Mouse (Mus musculus) CH12.LX (cell line): ENCODE results near the gene Wwp2. TPM values are rescaled to one million over a fixed set of nuclear protein-coding genes. Genes with fewer than 3 reads are reported as not detected.

Source experiments
- DNase-seq: peaks from one replicate; pipeline ENCODE4 v3.0.0-alpha.2; 2013; ENCODE audit errors: extremely low read depth
- H3K27ac ChIP-seq: 2 replicates; pipeline ENCODE4 v1.5.1; 2012; ENCODE audit warnings: low read depth, mild to moderate bottlenecking, control low read depth, moderate library complexity; ENCODE audit not compliant: insufficient read depth
- H3K27me3 ChIP-seq: replicated peaks from 2 replicates; pipeline ENCODE3; 2012; ENCODE audit warnings: inconsistent platforms
- H3K36me3 ChIP-seq, 2 experiments: replicated peaks in 1 of 2; 2 replicates each; pipeline versions ENCODE3 to v1.6.1; 2012; ENCODE audit warnings: inconsistent platforms in 1 of 2, low read length in 1 of 2, mild to moderate bottlenecking in 1 of 2, mixed read lengths in 1 of 2, moderate library complexity in 1 of 2; ENCODE audit not compliant: control insufficient read depth in 1 of 2, insufficient read depth in 1 of 2
- H3K4me1 ChIP-seq, 2 experiments: 2 replicates each; pipeline ENCODE4 v1.6.1; 2012; ENCODE audit warnings: inconsistent platforms in 1 of 2, moderate library complexity in 1 of 2; ENCODE audit not compliant: insufficient read depth in 2 of 2, control insufficient read depth in 1 of 2
- H3K4me2 ChIP-seq: 2 replicates; pipeline ENCODE4 v1.6.1; 2012; ENCODE audit warnings: low read depth, mild to moderate bottlenecking, control low read depth; ENCODE audit not compliant: poor library complexity, insufficient read depth, severe bottlenecking
- H3K4me3 ChIP-seq, 3 experiments: fragments of 150-350 bp in 1 of 3; sonication (generic) in 1 of 3; replicated peaks in 1 of 3; 2 replicates each; pipeline versions ENCODE3 to v1.5.1; 2011 to 2012; ENCODE audit warnings: low read depth in 2 of 3, low read length in 2 of 3, mild to moderate bottlenecking in 2 of 3, moderate library complexity in 2 of 3, control low read depth in 1 of 3, improper control_type of control experiment in 1 of 3, inconsistent platforms in 1 of 3, mixed read lengths in 1 of 3; ENCODE audit not compliant: poor library complexity in 1 of 3
- H3K79me2 ChIP-seq: replicated peaks from 2 replicates; pipeline ENCODE4 v1.6.1; 2012; ENCODE audit warnings: mild to moderate bottlenecking, moderate library complexity; ENCODE audit not compliant: control insufficient read depth, poor library complexity, insufficient read depth, severe bottlenecking; ENCODE audit errors: extremely low read depth
- H3K9ac ChIP-seq: 2 replicates; pipeline ENCODE4 v1.6.1; 2012; ENCODE audit warnings: low read depth, mild to moderate bottlenecking, control low read depth, moderate library complexity; ENCODE audit not compliant: insufficient read depth
- H3K9me3 ChIP-seq: replicated peaks from 2 replicates; pipeline ENCODE3; 2012; ENCODE audit warnings: low read length, inconsistent platforms, mixed read lengths
- BHLHE40 ChIP-seq: IDR thresholded peaks from 2 replicates; pipeline ENCODE4 v1.6.1; 2011; ENCODE audit warnings: mild to moderate bottlenecking, low read depth, low read length, improper control_type of control experiment
- CHD1 ChIP-seq: IDR thresholded peaks from 2 replicates; pipeline ENCODE4 v1.6.1; 2012; ENCODE audit warnings: low read depth, low read length, improper control_type of control experiment, inconsistent platforms
- CTCF ChIP-seq, 2 experiments: IDR thresholded peaks in 1 of 2; conservative IDR thresholded peaks in 1 of 2; 2 replicates each; pipeline ENCODE4 v1.5.1; 2011 to 2012; ENCODE audit warnings: low read depth in 2 of 2, low read length in 2 of 2, improper control_type of control experiment in 1 of 2, inconsistent platforms in 1 of 2, mild to moderate bottlenecking in 1 of 2, moderate library complexity in 1 of 2
- ELF1 ChIP-seq: IDR thresholded peaks from 2 replicates; pipeline ENCODE4 v1.6.1; 2014; ENCODE audit warnings: low read depth, mild to moderate bottlenecking, inconsistent platforms, low read length, improper control_type of control experiment
- EP300 ChIP-seq: IDR thresholded peaks from 2 replicates; pipeline ENCODE4 v1.6.1; 2011; ENCODE audit warnings: low read length, improper control_type of control experiment
- GABPA ChIP-seq: IDR thresholded peaks from 2 replicates; pipeline ENCODE4 v1.6.1; 2012; ENCODE audit warnings: low read depth, low read length, improper control_type of control experiment, inconsistent platforms; ENCODE audit not compliant: insufficient replicate concordance
- HCFC1 ChIP-seq: IDR thresholded peaks from 2 replicates; pipeline ENCODE4 v1.6.1; 2012; ENCODE audit warnings: low read depth, mild to moderate bottlenecking, inconsistent platforms, low read length, improper control_type of control experiment
- IRF4 ChIP-seq: IDR thresholded peaks from 2 replicates; pipeline ENCODE4 v1.6.1; 2014; ENCODE audit warnings: low read depth, mild to moderate bottlenecking, inconsistent platforms, low read length, improper control_type of control experiment
- JUN ChIP-seq: IDR thresholded peaks from 2 replicates; pipeline ENCODE4 v1.6.1; 2011; ENCODE audit warnings: low read depth, mild to moderate bottlenecking, low read length, improper control_type of control experiment, moderate library complexity; ENCODE audit not compliant: insufficient read depth
- KAT2A ChIP-seq: IDR thresholded peaks from 2 replicates; pipeline ENCODE4 v1.6.1; 2012; ENCODE audit warnings: low read length, improper control_type of control experiment, inconsistent platforms; ENCODE audit not compliant: insufficient replicate concordance
- MAFK ChIP-seq: IDR thresholded peaks from 2 replicates; pipeline ENCODE4 v1.6.1; 2011; ENCODE audit warnings: low read length, improper control_type of control experiment; ENCODE audit not compliant: insufficient replicate concordance
- MAX ChIP-seq: IDR thresholded peaks from 2 replicates; pipeline ENCODE4 v1.6.1; 2011; ENCODE audit warnings: low read length, improper control_type of control experiment
- MAZ ChIP-seq: IDR thresholded peaks from 2 replicates; pipeline ENCODE4 v1.6.1; 2012; ENCODE audit warnings: low read depth, mild to moderate bottlenecking, inconsistent platforms, low read length, improper control_type of control experiment, moderate library complexity
- MEF2A ChIP-seq: IDR thresholded peaks from 2 replicates; pipeline ENCODE4 v1.6.1; 2014; ENCODE audit warnings: low read depth, mild to moderate bottlenecking, inconsistent platforms, low read length, improper control_type of control experiment, borderline replicate concordance
- MXI1 ChIP-seq: IDR thresholded peaks from 2 replicates; pipeline ENCODE4 v1.6.1; 2011; ENCODE audit warnings: mild to moderate bottlenecking, low read depth, low read length, improper control_type of control experiment
- MYC ChIP-seq: IDR thresholded peaks from 2 replicates; pipeline ENCODE4 v1.6.1; 2011; ENCODE audit warnings: low read depth, mild to moderate bottlenecking, improper control_type of control experiment, low read length
- NRF1 ChIP-seq: IDR thresholded peaks from 2 replicates; pipeline ENCODE4 v1.6.1; 2014; ENCODE audit warnings: low read depth, mild to moderate bottlenecking, inconsistent platforms, low read length, improper control_type of control experiment, moderate library complexity
- PAX5 ChIP-seq: IDR thresholded peaks from 2 replicates; pipeline ENCODE4 v1.6.1; 2012; ENCODE audit warnings: low read length, inconsistent platforms, mixed read lengths
- POLR2AphosphoS2 ChIP-seq: IDR thresholded peaks from 2 replicates; pipeline ENCODE4 v1.6.1; 2011; ENCODE audit warnings: low read depth, low read length, improper control_type of control experiment
- RAD21 ChIP-seq: IDR thresholded peaks from 2 replicates; pipeline ENCODE4 v1.6.1; 2011; ENCODE audit warnings: low read depth, mild to moderate bottlenecking, low read length, improper control_type of control experiment, moderate library complexity
- SIN3A ChIP-seq: IDR thresholded peaks from 2 replicates; pipeline ENCODE4 v1.6.1; 2012; ENCODE audit warnings: low read length, improper control_type of control experiment, inconsistent platforms
- SMC3 ChIP-seq: IDR thresholded peaks from 2 replicates; pipeline ENCODE4 v1.6.1; 2011; ENCODE audit warnings: low read depth, low read length, improper control_type of control experiment
- TBP ChIP-seq: conservative IDR thresholded peaks from 2 replicates; pipeline ENCODE4 v1.6.1; 2011; ENCODE audit warnings: low read depth, low read length, improper control_type of control experiment
- TCF12 ChIP-seq: IDR thresholded peaks from 2 replicates; pipeline ENCODE4 v1.6.1; 2014; ENCODE audit warnings: low read depth, mild to moderate bottlenecking, inconsistent platforms, low read length, improper control_type of control experiment
- UBTF ChIP-seq: IDR thresholded peaks from 2 replicates; pipeline ENCODE4 v1.6.1; 2012; ENCODE audit warnings: low read depth, mild to moderate bottlenecking, inconsistent platforms, low read length, improper control_type of control experiment, moderate library complexity
- USF2 ChIP-seq: conservative IDR thresholded peaks from 2 replicates; pipeline ENCODE4 v1.6.1; 2011; ENCODE audit warnings: low read depth, low read length, improper control_type of control experiment
- ZC3H11A ChIP-seq: IDR thresholded peaks from 2 replicates; pipeline ENCODE4 v1.6.1; 2012; ENCODE audit warnings: low read depth, mild to moderate bottlenecking, inconsistent platforms, low read length, improper control_type of control experiment
- ZKSCAN1 ChIP-seq: IDR thresholded peaks from 2 replicates; pipeline ENCODE4 v1.6.1; 2012; ENCODE audit warnings: low read depth, inconsistent platforms, low read length, improper control_type of control experiment, borderline replicate concordance
- ZMIZ1 ChIP-seq: IDR thresholded peaks from 2 replicates; pipeline ENCODE4 v1.6.1; 2012; ENCODE audit warnings: low read depth, mild to moderate bottlenecking, inconsistent platforms, low read length, improper control_type of control experiment
- ZNF384 ChIP-seq: IDR thresholded peaks from 2 replicates; pipeline ENCODE4 v1.6.1; 2012; ENCODE audit warnings: low read depth, low read length, improper control_type of control experiment, inconsistent platforms
- dilution Hi-C: fragments of 300-500 bp; cut with MboI; formaldehyde crosslinking; loops from 2 replicates; pipeline ENCODE4 v1.14.3; 2020; ENCODE audit warnings: low sequenced_read_pairs; ENCODE audit not compliant: extremely low pct_unique_long_range_greater_than_20kb, extremely low pct_ligation_motif_present
- in situ Hi-C: fragments of 300-500 bp; cut with MboI; formaldehyde crosslinking; loops from 3 replicates; pipeline ENCODE4 v1.14.3; 2019; ENCODE audit warnings: low sequenced_read_pairs, low pct_ligation_motif_present, low pct_unique_long_range_greater_than_20kb, mixed read lengths
- polyA plus RNA-seq: library from polyadenylated mRNA; unstranded; fragments of >175 nt; gene quantifications from 2 replicates; pipeline ENCODE4 v1.2.1, GENCODE M21; 2012; ENCODE audit warnings: low read depth; ENCODE audit not compliant: insufficient read length
- total RNA-seq, 2 experiments: library from RNA; depleted of rRNA; stranded (reverse); fragments of 300-350 nt in 1 of 2; fragments of >200 nt in 1 of 2; gene quantifications; 2 replicates each; pipeline ENCODE4 v1.2.3; 2012 to 2014

Gene Wwp2
- total and polyA plus RNA-seq, 3 experiments, result 13.5 to 30.3 (median 20.7) TPM

GRCm38 (mm10) chr8:107401866-107402265 is 34.3 kb upstream of the Wwp2 start:
- Histone ChIP-seq H3K4me3 (no peak overlapping the region), H3K4me2 (no peak overlapping the region), H3K79me2 (no peaks in the 10 kb centered on the region), H3K4me1 (peaks cover 10 to 60% of the 10 kb centered on the region in 2 experiments; a peak in 3 of 4 replicates), H3K36me3 (peaks cover 0 to 5% of the 10 kb centered on the region in 2 experiments), H3K27me3 (no peaks in the 10 kb centered on the region), H3K9me3 (no peaks in the 10 kb centered on the region), H3K9ac (no peak overlapping the region), H3K27ac (no peak overlapping the region)
- in situ Hi-C loops (no loop called here), dilution Hi-C loops (no loop called here)
- TF ChIP-seq EP300 (no peak), ELF1 (no peak), MEF2A (no peak), ZMIZ1 (no peak), NRF1 (no peak), CTCF (conservative IDR thresholded peaks at IDR 0.05 in 1 of 2, IDR thresholded peaks at IDR 0.05 in 1 of 2; ENCODE audit: low read depth in 2 of 2, low read length in 2 of 2) (no peak), SIN3A (no peak), RAD21 (no peak), HCFC1 (no peak), JUN (no peak), PAX5 (no peak), KAT2A (no peak), USF2 (no peak), SMC3 (no peak), GABPA (no peak), BHLHE40 (no peak)
- DNase-seq, result no peak

- H3K4me1 ChIP-seq, result peaks cover 8 to 52% of the 10 kb centered on the region in 2 experiments; a peak in 3 of 4 replicates
- no peak within 1 kb of the TSS; the same call in 1 of the 2 replicates for H3K27ac ChIP-seq
- DNase-seq, result peak; percentile 38
- peaks cover 0 to 18% of the 10 kb centered on the region in 2 experiments for H3K36me3 ChIP-seq
- H3K79me2 ChIP-seq, result no peaks in the 10 kb centered on the region
- peak within 1 kb of the TSS; percentile 16 for H3K9ac ChIP-seq
- H3K9me3 ChIP-seq, result no peaks in the 10 kb centered on the region
- dilution Hi-C loops, result no loop called here
- no peaks in the 10 kb centered on the region for H3K27me3 ChIP-seq
- in situ Hi-C loops, result no loop called here
- H3K4me3 ChIP-seq, result peak within 1 kb of the TSS; percentile 28 to 48 (median 37)
- H3K4me2 ChIP-seq, result peak within 1 kb of the TSS; percentile 89
- TF ChIP-seq MYC, result 0 out of 2 replicates have a peak, but pooled peaks have one; percentile 28
- TF ChIP-seq ZNF384, result no peak
- TF ChIP-seq USF2, result no peak
- TF ChIP-seq NRF1, result no peak
- TF ChIP-seq CHD1, result no peak
- no peak for TF ChIP-seq MAZ
- TF ChIP-seq TCF12, result no peak
- TF ChIP-seq IRF4, result no peak
- TF ChIP-seq EP300, result no peak
- peak; percentile 88 for TF ChIP-seq MXI1
- no peak for TF ChIP-seq JUN
- no peak for TF ChIP-seq CTCF (conservative IDR thresholded peaks at IDR 0.05 in 1 of 2, IDR thresholded peaks at IDR 0.05 in 1 of 2; ENCODE audit: low read depth in 2 of 2, low read length in 2 of 2)
- TF ChIP-seq TBP, result no peak
- TF ChIP-seq BHLHE40, result no peak
- no peak for TF ChIP-seq UBTF
- TF ChIP-seq MEF2A, result no peak
- TF ChIP-seq PAX5, result no peak
- TF ChIP-seq ZC3H11A, result no peak
- TF ChIP-seq MAX, result no peak
- TF ChIP-seq ELF1, result no peak
- TF ChIP-seq SMC3, result no peak
- TF ChIP-seq ZKSCAN1, result no peak
- no peak for TF ChIP-seq POLR2AphosphoS2
- TF ChIP-seq MAFK, result peak; percentile 79; the same call in 1 of the 2 replicates
Measured at GRCm38 (mm10) chr8:107403038-107403781, 33.0 kb upstream of the Wwp2 start, which contains the start of gene Nqo1. Gene Nqo1, minus strand, starts transcription at chr8:107403206.
